Mouse (Mus musculus) limb, embryonic 14.5 days (tissue): ENCODE measurements at regions not wholly inside any gene's neighbourhood (a gene's known extent, or its start where the extent isn't known, plus 50 kb on each side); places are given as distances from the start of the nearest gene placed in this dataset.

Experiments used
- ATAC-seq: fragments of 200-750 bp; cut with Nextera tagmentation; 2 replicates; pipeline ENCODE4 v1.8.0; 2017; ENCODE audit warnings: low read depth, moderate number of reproducible peaks, moderate TSS enrichment; ENCODE audit not compliant: low FRiP score
- DNase-seq: peaks from one replicate; pipeline ENCODE4 v3.0.0-alpha.2; 2015; ENCODE audit warnings: low spot score
- H3K27ac ChIP-seq: fragments of 300-500 bp; sonication (generic); replicated peaks from 2 replicates; pipeline ENCODE4 v1.5.1; 2014; ENCODE audit warnings: low read depth, mild to moderate bottlenecking, low read length, moderate library complexity, mixed read lengths
- H3K27me3 ChIP-seq: fragments of 300-500 bp; sonication (generic); 2 replicates; pipeline ENCODE4 v1.6.1; 2014; ENCODE audit warnings: low read length, mixed read lengths; ENCODE audit not compliant: control insufficient read depth, insufficient read depth
- H3K36me3 ChIP-seq: fragments of 300-500 bp; sonication (generic); 2 replicates; pipeline ENCODE4 v1.6.1; 2014; ENCODE audit warnings: mild to moderate bottlenecking, low read length, moderate library complexity, mixed read lengths; ENCODE audit not compliant: control insufficient read depth, insufficient read depth
- H3K4me1 ChIP-seq: fragments of 300-500 bp; sonication (generic); 2 replicates; pipeline ENCODE4 v1.6.1; 2014; ENCODE audit warnings: antibody characterized with exemption, low read length, mixed read lengths; ENCODE audit not compliant: control insufficient read depth, insufficient read depth
- H3K4me2 ChIP-seq: fragments of 300-500 bp; sonication (generic); replicated peaks from 2 replicates; pipeline ENCODE4 v1.6.1; 2014; ENCODE audit warnings: low read depth, mild to moderate bottlenecking, low read length, moderate library complexity; ENCODE audit not compliant: severe bottlenecking
- H3K4me3 ChIP-seq: fragments of 300-500 bp; sonication (generic); replicated peaks from 2 replicates; pipeline ENCODE4 v1.5.1; 2014; ENCODE audit warnings: low read length
- H3K9ac ChIP-seq: fragments of 300-500 bp; sonication (generic); 2 replicates; pipeline ENCODE4 v1.6.1; 2014; ENCODE audit warnings: mild to moderate bottlenecking, low read depth, low read length, moderate library complexity; ENCODE audit not compliant: severe bottlenecking
- H3K9me3 ChIP-seq: fragments of 300-500 bp; sonication (generic); 2 replicates; pipeline ENCODE4 v1.6.1; 2016; ENCODE audit warnings: low read length; ENCODE audit not compliant: control insufficient read depth
- POLR2A ChIP-seq: fragments of 200-500 bp; IDR thresholded peaks from 2 replicates; pipeline ENCODE4 v1.8.0; 2012; ENCODE audit warnings: inconsistent platforms, mild to moderate bottlenecking, moderate library complexity, borderline replicate concordance; ENCODE audit not compliant: insufficient read depth, insufficient read length; ENCODE audit errors: extremely low read depth
- WGBS: fragments of 180-500 bp; shearing (Covaris S2); extraction: QIAGEN DNeasy Blood & Tissue Kit; methylation state at CpG from one replicate; pipeline ENCODE4 v1.1.7; 2014; 5-methylcytosine and 5-hydroxymethylcytosine counted together

DNA sequence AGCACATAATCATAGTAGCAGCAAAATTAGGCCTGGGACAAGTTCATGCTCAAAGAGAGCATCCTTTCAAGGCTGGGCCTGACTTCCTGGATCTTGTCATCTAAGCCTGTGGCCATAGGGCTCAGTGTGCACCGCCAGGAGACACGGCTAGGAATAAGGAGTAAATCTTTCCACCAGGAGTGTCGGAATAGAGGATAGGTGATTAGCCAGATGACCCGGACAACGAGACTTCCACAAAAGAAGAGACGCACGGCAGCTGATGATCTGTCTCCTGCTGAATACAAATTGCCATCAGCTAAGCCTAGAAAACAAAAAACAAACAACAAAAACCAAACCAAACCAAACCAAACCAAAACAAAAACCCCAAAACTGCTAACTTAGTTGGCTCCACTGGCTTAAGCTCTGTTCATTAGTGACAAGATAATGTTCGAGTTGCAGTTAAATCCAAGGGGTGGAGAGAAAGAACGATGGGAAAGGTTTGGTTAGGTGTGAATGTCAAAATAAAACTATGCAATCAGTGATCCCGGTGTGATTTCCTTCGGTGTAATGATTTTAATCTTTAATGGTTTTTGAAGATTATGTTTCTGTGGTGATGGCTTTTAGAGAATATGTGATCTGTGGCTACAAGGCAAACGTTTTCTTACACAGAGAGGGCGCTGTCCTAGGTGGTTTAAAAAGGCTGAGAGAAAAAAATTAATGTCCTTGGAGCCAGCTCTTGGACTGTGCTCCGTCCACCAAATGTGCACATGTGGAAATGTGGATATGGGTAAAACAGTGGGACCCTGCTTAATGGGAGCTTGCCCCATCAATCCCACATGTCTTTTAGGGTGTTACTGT is 51.8 kb upstream of the Ezh2 start:
- no peaks in the 10 kb centered on the region for H3K27me3 ChIP-seq
- ATAC-seq (no peak), DNase-seq (no peak)
- no peak overlapping the region for H3K4me2 ChIP-seq
- H3K4me1 ChIP-seq, result no peaks in the 10 kb centered on the region
- H3K4me3 ChIP-seq, result no peak overlapping the region
- H3K36me3 ChIP-seq, result no peaks in the 10 kb centered on the region
- WGBS, result 68% methylated on average over 14 of the region's 14 CpGs
- no peak overlapping the region for H3K9ac ChIP-seq
- TF ChIP-seq POLR2A, result no peak
- H3K9me3 ChIP-seq, result no peaks in the 10 kb centered on the region
- no peak overlapping the region for H3K27ac ChIP-seq

DNA sequence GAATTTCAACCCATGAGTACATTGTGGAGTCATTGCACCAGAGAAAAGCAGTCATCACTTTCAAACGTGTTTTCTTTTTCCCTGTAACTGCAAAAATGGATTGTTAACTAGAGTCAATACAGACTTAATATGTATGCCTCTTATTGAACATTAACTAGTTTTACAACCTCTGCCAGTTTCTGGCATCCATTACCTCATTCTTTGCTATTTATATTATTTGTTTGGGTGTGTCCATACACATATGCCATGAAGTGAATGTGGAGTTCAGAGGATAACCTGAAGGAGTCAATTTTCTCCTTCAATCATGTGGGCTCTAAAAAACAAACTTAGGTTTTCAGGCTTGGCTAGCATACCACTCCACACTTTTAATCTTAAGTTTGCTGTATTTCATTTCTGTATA is 50.9 kb upstream of the Ezh2 start:
- Histone ChIP-seq H3K9me3 (no peaks in the 10 kb centered on the region), H3K9ac (no peak overlapping the region), H3K27ac (no peak overlapping the region), H3K4me1 (no peaks in the 10 kb centered on the region), H3K4me2 (no peak overlapping the region), H3K4me3 (no peak overlapping the region), H3K36me3 (no peaks in the 10 kb centered on the region), H3K27me3 (no peaks in the 10 kb centered on the region)
- ATAC-seq, result no peak
- no peak for DNase-seq
- 51% methylated on average over 1 of the region's 1 CpGs for WGBS
- TF ChIP-seq POLR2A, result no peak
